ENCODE assay signal across 9 mouse cellular contexts in genomic region chr5:111506821-111507220, GRCm38 (mm10).
A peak's percentile ranks its signal among the peaks of the same experiment; 100 is the strongest.
DNase-seq lines count a peak whose midpoint lies in the region; ATAC-seq lines count a peak whose summit lies in the region.
"Had no signal": no experiment of that assay in that cellular context is flagged by ENCODE, and none has a peak within 500 bp of the region (broad histone marks: within the 10 kb centered on the region; RNA-seq: fewer than 3 reads in every experiment).

No protein-coding gene starts in this region.

- peaks cover 18% of the 10 kb centered on the region; the same call in 1 of the 2 replicates for H3K27me3 ChIP-seq in heart, embryonic 15.5 days
- H3K27me3 ChIP-seq in stomach, embryonic 15.5 days (replicated peaks): 0 out of 2 replicates have a peak, but pooled peaks cover 2% of the 10 kb centered on the region

- peak overlapping the region; percentile 61 for H3K27ac ChIP-seq in heart, embryonic 15.5 days
- peak overlapping the region; percentile 28; the same call in 1 of the 2 replicates for H3K27ac ChIP-seq in stomach, embryonic 15.5 days
- H3K27ac ChIP-seq: embryonic facial prominence, embryonic 13.5 days had no signal

- peak overlapping the region; percentile 14 for H3K4me2 ChIP-seq in heart, embryonic 15.5 days
- H3K4me2 ChIP-seq in stomach, embryonic 15.5 days: peak overlapping the region; percentile 27; the same call in 1 of the 2 replicates
- H3K4me2 ChIP-seq: embryonic facial prominence, embryonic 13.5 days had no signal

- peaks cover 51% of the 10 kb centered on the region for H3K4me1 ChIP-seq in heart, embryonic 15.5 days (replicated peaks)
- peaks cover 31% of the 10 kb centered on the region for H3K4me1 ChIP-seq in stomach, embryonic 15.5 days

- 19% methylated on average over 6 of the region's 6 CpGs for WGBS in heart, embryonic 15.5 days
- WGBS in stomach, embryonic 15.5 days: 32% methylated on average over 6 of the region's 6 CpGs

- no peaks in the 10 kb centered on the region for H3K9me3 ChIP-seq in heart, embryonic 15.5 days (replicated peaks)
- no peaks in the 10 kb centered on the region for H3K9me3 ChIP-seq in stomach, embryonic 15.5 days
- H3K9me3 ChIP-seq: embryonic facial prominence, embryonic 13.5 days had no signal

- H3K36me3 ChIP-seq in heart, embryonic 15.5 days: no peaks in the 10 kb centered on the region
- no peaks in the 10 kb centered on the region for H3K36me3 ChIP-seq in stomach, embryonic 15.5 days
- H3K36me3 ChIP-seq: embryonic facial prominence, embryonic 13.5 days had no signal

- DNase-seq in cerebellum, postnatal 14 days: peak; percentile 41 to 65
- DNase-seq in adrenal gland, postnatal 36 days: peak; percentile 22 to 47
- DNase-seq in liver: peak; percentile 63
- DNase-seq in layer of hippocampus, adult 18-20 months (ENCODE audit: low spot score in 2 of 2): no peak
- DNase-seq in thymus, postnatal 25 days: no peak

- no peak overlapping the region for H3K4me3 ChIP-seq in heart, embryonic 15.5 days
- H3K4me3 ChIP-seq in stomach, embryonic 15.5 days (replicated peaks): no peak overlapping the region
- H3K4me3 ChIP-seq: embryonic facial prominence, embryonic 13.5 days had no signal

- no peak for ATAC-seq in cerebellum, adult (ENCODE audit: insufficient number of reproducible peaks, low FRiP score, low TSS enrichment)
- peak; percentile 79 for ATAC-seq in heart, embryonic 15.5 days (replicated peaks; ENCODE audit: insufficient number of reproducible peaks, insufficient read depth, low FRiP score, low read depth)
- peak; percentile 62 for ATAC-seq in stomach, embryonic 15.5 days (ENCODE audit: insufficient read depth, low FRiP score, low read depth)

- no peak overlapping the region for H3K9ac ChIP-seq in heart, embryonic 15.5 days
- no peak overlapping the region for H3K9ac ChIP-seq in stomach, embryonic 15.5 days
- H3K9ac ChIP-seq: embryonic facial prominence, embryonic 13.5 days had no signal

Comparison
In these comparisons a context has a peak if more than half of its experiments do, and no peak if none do; other contexts are left out.
1. DNase-seq: peak in cerebellum, postnatal 14 days (2 of 2), adrenal gland, postnatal 36 days (2 of 2) and liver (single experiment); none in layer of hippocampus, adult 18-20 months (0 of 2) and thymus, postnatal 25 days (single experiment).